Mouse (Mus musculus) heart, embryonic 10.5 days (tissue): Measurements from ENCODE around the gene Rpl6. TPM values are rescaled to one million over a fixed set of nuclear protein-coding genes. Genes with fewer than 3 reads are reported as not detected.
"Not testable (repeated sequence)": the region's sequence is repeated elsewhere in the genome, so short reads cannot be mapped to it uniquely, and the experiment has no call there.

Source experiments
- DNase-seq: peaks from one replicate; pipeline ENCODE4 v3.0.0-alpha.2; 2017; ENCODE audit warnings: low spot score
- H3K27ac ChIP-seq: fragments of 300-500 bp; sonication (generic); 2 replicates; pipeline ENCODE4 v1.5.1; 2016; ENCODE audit warnings: mild to moderate bottlenecking
- H3K27me3 ChIP-seq: fragments of 300-500 bp; sonication (generic); 2 replicates; pipeline ENCODE4 v1.6.1; 2016; ENCODE audit warnings: mild to moderate bottlenecking; ENCODE audit not compliant: poor library complexity, insufficient read depth, severe bottlenecking
- H3K36me3 ChIP-seq: fragments of 300-500 bp; sonication (generic); 2 replicates; pipeline ENCODE4 v1.6.1; 2016; ENCODE audit warnings: mild to moderate bottlenecking, moderate library complexity
- H3K4me1 ChIP-seq: fragments of 300-500 bp; sonication (generic); 2 replicates; pipeline ENCODE4 v1.6.1; 2016; ENCODE audit warnings: mild to moderate bottlenecking
- H3K4me3 ChIP-seq: fragments of 300-500 bp; sonication (generic); 2 replicates; pipeline ENCODE4 v1.5.1; 2016; ENCODE audit warnings: mild to moderate bottlenecking, moderate library complexity
- H3K9me3 ChIP-seq: fragments of 300-500 bp; sonication (generic); 2 replicates; pipeline ENCODE4 v1.6.1; 2016; ENCODE audit warnings: mild to moderate bottlenecking, moderate library complexity
- WGBS: fragments of 180-500 bp; shearing (Covaris S2); methylation state at CpG from one replicate; pipeline ENCODE4 v1.1.7; 2016; 5-methylcytosine and 5-hydroxymethylcytosine counted together
- polyA plus RNA-seq: library from polyadenylated mRNA; unstranded; fragments of >200 nt; fragmentation: Nextera tagmentation; extraction: Ambion mirVana; gene quantifications from 2 replicates; pipeline ENCODE4 v1.2.1, GENCODE M21; 2016

Rpl6 gene
- polyA plus RNA-seq, 1 experiment from 2014 or later: 580 TPM

DNA sequence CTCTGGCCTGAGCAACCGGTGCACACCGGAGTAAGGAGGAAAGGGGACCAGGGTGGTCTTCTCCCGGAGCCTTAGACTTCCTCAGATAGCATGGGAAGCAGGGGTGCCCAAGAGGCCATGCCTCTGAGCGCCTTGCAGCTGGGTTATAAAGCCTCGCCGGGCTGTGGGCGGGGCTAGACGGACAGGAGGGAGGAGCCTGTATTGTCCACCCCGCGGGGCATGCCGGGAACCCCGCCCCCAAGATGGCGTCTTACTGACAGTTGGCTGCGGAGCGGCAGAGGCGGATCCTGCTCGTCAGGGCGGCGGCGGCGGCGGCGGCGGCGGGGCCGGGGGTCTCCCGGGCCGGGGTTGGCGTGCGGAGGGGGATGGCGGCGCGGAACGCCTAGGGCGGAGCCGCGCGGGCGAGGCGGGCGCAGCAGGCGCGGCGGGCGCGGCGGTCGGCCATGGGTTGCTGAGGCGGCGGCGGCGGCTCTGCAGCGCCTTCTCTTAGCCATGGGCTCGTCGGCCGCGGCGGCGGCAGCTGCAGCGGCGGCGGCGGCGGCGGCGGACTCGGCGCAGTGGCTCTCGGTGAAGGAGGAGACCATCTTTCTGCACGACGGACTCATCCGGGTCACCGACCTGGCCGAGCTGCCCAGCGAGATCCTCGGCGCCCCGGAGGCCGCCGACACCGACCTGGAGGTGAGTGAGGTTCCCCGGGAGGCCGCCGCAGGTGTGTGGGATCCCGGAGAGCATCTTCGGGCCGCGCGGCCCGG, 15.9 kb downstream of the Rpl6 start, which contains the start of gene Hectd4:
TSS of gene Hectd4 (plus strand) at position 240 of the 752 bp plus-strand sequence.
- Histone ChIP-seq H3K36me3 (no peaks in the 10 kb centered on the region), H3K27ac (peak within 1 kb of the TSS; percentile 96), H3K4me3 (peak within 1 kb of the TSS; percentile 99), H3K27me3 (no peaks in the 10 kb centered on the region), H3K4me1 (peaks cover 15% of the 10 kb centered on the region), H3K9me3 (no peaks in the 10 kb centered on the region)
- peak; percentile 99 for DNase-seq
- 4% methylated on average over 90 of the region's 90 CpGs for WGBS

DNA sequence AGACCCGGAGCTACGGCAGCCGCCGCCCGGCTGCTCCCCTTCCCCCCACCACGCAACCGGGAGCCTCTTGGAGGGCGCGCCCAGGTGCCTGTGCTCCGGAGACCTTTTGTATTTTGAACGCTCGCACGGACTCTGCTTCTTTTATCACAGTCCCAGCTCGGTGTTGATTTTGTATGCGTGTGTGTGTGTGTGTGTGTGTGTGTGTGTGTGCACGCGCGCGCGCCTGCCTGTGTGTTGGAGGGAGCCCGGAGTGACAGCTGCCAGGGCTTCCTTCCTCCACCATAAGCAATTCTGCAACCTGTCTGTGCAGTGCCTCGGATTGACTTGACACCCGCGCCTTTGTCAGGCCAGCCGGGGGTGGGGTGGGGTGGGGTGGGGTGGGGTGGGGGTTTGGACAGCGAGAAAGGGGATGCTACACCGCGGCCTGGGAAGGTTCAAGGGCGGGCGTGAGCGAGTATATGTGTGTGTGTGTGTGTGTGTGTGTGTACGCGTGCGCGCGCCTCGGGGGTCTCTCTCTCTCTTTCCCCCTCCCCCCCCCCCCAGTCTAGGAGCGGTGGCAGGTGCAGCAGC, 16.5 kb downstream of the Rpl6 start:
- H3K36me3 ChIP-seq: no peaks in the 10 kb centered on the region
- no peaks in the 10 kb centered on the region for H3K9me3 ChIP-seq
- H3K4me3 ChIP-seq: peak overlapping the region; percentile 99
- no peaks in the 10 kb centered on the region for H3K27me3 ChIP-seq
- WGBS: 2% methylated on average over 37 of the region's 38 CpGs
- DNase-seq: peak; percentile 83
- peak overlapping the region; percentile 96 for H3K27ac ChIP-seq
- H3K4me1 ChIP-seq: peaks cover 22% of the 10 kb centered on the region

DNA sequence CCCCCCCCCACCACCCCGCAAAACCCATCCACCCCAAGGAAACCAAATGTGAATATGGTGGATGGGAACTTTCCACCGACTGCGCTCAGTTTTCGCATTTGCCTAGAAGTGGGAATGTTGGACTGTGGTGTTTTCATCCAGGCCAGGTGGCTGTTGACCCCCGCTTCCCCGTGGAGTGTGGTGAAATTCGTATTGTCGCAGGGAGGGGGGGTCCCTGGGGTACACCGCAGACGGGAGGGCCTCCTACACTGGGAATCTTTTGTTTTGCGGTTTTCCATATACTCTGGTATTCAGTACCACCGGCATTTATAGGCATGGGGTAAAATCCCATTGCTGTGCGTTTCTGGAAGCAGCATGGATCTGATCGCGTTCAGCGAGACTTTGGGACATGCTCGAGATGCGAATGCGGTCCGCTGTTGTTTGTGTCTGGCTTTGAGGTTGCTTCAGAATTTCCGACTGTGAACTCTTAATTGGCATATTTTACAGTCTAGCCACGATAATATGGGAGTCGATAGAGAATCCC, 17.1 kb downstream of the Rpl6 start:
- Histone ChIP-seq H3K27ac (peak overlapping the region; percentile 96), H3K36me3 (no peaks in the 10 kb centered on the region), H3K27me3 (no peaks in the 10 kb centered on the region), H3K4me3 (peak overlapping the region; percentile 99), H3K4me1 (peaks cover 24% of the 10 kb centered on the region), H3K9me3 (no peaks in the 10 kb centered on the region)
- WGBS: 24% methylated on average over 23 of the region's 23 CpGs
- DNase-seq: no peak

DNA sequence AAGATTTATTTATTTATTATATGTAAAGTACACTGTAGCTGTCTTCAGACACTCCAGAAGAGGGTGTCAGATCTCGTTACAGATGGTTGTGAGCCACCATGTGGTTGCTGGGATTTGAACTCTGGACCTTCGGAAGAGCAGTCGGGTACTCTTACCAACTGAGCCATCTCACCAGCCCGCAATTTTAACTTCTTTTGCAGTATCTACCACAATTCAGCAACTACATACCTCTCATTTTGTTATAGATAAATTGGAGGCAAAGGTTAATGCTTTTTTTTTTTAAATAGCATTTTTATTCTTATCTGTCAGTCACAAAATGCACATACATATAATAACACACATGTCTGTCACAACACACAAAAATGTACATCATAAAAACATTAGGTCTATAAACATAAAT, 19.7 kb downstream of the Rpl6 start:
- not testable (repeated sequence) for H3K4me3 ChIP-seq, H3K36me3 ChIP-seq, DNase-seq, H3K9me3 ChIP-seq, H3K27ac ChIP-seq, H3K27me3 ChIP-seq
- H3K4me1 ChIP-seq: peaks cover 29% of the 10 kb centered on the region
- 89% methylated on average over 4 of the region's 4 CpGs for WGBS

DNA sequence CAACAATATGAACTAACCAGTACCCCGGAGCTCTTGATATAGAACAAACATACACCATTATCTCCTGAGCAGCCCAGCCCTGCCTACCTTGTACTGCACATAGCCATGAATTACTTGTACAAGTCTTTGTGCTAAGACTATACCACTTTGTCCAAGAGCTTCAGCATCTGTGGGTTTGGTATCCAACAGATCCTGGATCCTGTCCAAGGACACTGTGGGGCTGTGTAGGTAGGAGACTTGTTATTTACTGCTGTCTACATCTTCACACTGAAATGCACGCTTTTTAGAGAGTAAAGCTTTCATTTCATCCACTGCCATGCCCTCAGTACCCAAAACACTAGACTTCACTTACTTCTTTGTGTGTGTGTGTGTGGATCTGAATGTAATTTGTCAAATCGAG, 20.6 kb downstream of the Rpl6 start:
- H3K4me1 ChIP-seq: peaks cover 25% of the 10 kb centered on the region
- H3K27ac ChIP-seq: no peak overlapping the region
- DNase-seq: no peak
- 0 out of 2 replicates have a peak, but pooled peaks cover 2% of the 10 kb centered on the region for H3K36me3 ChIP-seq
- H3K4me3 ChIP-seq: no peak overlapping the region
- 90% methylated on average over 3 of the region's 3 CpGs for WGBS
- H3K27me3 ChIP-seq: no peaks in the 10 kb centered on the region
- H3K9me3 ChIP-seq: no peaks in the 10 kb centered on the region

DNA sequence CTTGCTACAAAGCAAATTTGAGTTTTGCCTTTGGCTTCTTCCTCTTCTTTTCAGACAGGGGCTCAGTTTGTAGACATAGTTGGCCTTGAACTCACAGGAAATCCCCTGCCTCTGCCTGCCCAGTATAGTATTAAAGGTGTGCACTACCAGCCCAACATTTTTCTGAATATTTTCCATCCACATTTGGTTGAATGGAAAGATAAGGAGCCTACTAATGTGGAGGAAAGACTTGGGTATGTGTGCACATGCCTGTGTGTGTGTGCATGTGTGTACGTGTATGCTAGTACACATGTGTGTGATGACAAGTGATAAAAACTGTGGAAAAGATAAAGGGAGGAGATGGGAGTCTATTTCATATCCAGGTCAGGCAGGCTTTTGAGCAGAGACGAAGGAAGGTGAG, 21.6 kb downstream of the Rpl6 start:
- Histone ChIP-seq H3K27me3 (no peaks in the 10 kb centered on the region), H3K4me1 (peaks cover 28% of the 10 kb centered on the region), H3K36me3 (0 out of 2 replicates have a peak, but pooled peaks cover 2% of the 10 kb centered on the region), H3K9me3 (no peaks in the 10 kb centered on the region), H3K27ac (no peak overlapping the region), H3K4me3 (no peak overlapping the region)
- 76% methylated on average over 2 of the region's 2 CpGs for WGBS
- DNase-seq: no peak

- peaks cover 25% of the 10 kb centered on the region for H3K4me1 ChIP-seq
- no peaks in the 10 kb centered on the region for H3K27me3 ChIP-seq
- 0 out of 2 replicates have a peak, but pooled peaks cover 2% of the 10 kb centered on the region for H3K36me3 ChIP-seq
- no peaks in the 10 kb centered on the region for H3K9me3 ChIP-seq
- 68% methylated on average over 3 of the region's 3 CpGs for WGBS
- H3K27ac ChIP-seq: no peak overlapping the region
- no peak for DNase-seq
- H3K4me3 ChIP-seq: no peak overlapping the region
Measured at GRCm38 (mm10) chr5:121226406-121226805, 22.1 kb downstream of the Rpl6 start.

DNA sequence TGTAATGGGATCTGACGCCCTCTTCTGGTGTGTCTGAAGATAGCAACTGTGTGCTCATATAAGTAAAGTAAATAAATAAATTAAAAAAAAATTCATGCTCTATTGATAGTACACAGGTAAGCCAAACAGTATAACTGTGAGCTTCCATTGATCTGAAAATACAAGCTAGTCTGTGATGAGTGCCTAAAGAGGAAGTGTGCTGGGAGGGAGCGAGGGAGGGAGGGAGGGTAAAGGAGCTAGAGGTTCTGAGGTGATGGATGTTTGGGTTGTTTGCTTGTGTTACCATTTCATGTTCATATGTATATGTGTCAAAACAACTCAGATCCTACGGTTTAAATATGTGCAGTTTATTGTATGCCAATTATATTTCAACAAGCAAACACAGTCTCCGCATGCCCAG, 22.6 kb downstream of the Rpl6 start:
- no peak for DNase-seq
- no peaks in the 10 kb centered on the region for H3K9me3 ChIP-seq
- H3K27ac ChIP-seq: no peak overlapping the region
- 83% methylated on average over 4 of the region's 4 CpGs for WGBS
- H3K27me3 ChIP-seq: no peaks in the 10 kb centered on the region
- peaks cover 23% of the 10 kb centered on the region for H3K4me1 ChIP-seq
- H3K4me3 ChIP-seq: no peak overlapping the region
- 0 out of 2 replicates have a peak, but pooled peaks cover 2% of the 10 kb centered on the region for H3K36me3 ChIP-seq

DNA sequence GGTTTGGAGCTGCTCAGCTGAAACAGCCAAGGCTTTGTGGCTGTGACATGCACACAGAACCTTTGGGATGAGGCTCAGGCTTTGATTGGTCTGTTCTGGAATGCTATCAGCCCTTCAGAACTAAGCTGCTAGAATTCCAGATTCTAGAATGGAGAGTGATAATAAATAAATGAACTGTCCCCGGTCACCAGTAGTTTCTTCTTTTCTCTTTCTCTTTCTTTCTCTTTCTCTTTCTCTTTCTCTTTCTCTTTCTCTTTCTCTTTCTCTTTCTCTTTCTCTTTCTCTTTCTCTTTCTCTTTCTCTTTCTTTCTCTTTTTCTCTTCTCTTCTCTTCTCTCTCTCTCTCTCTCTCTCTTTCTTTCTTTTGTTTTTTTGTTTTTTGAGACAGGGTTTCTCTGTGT, 23.0 kb downstream of the Rpl6 start:
- peaks cover 23% of the 10 kb centered on the region for H3K4me1 ChIP-seq
- not testable (repeated sequence) for H3K27ac ChIP-seq, DNase-seq, H3K27me3 ChIP-seq, H3K9me3 ChIP-seq, H3K36me3 ChIP-seq, H3K4me3 ChIP-seq
- WGBS: 81% methylated on average over 1 of the region's 1 CpGs

GRCm38 (mm10) chr5:121229182-121229581, 24.9 kb downstream of the Rpl6 start:
- Histone ChIP-seq H3K27me3 (no peaks in the 10 kb centered on the region), H3K27ac (no peak overlapping the region), H3K4me3 (no peak overlapping the region), H3K9me3 (no peaks in the 10 kb centered on the region), H3K4me1 (peaks cover 23% of the 10 kb centered on the region), H3K36me3 (0 out of 2 replicates have a peak, but pooled peaks cover 2% of the 10 kb centered on the region)
- 87% methylated on average over 2 of the region's 2 CpGs for WGBS
- DNase-seq: no peak

GRCm38 (mm10) chr5:121230811-121231210, 26.5 kb downstream of the Rpl6 start:
- no peak for DNase-seq
- Histone ChIP-seq H3K9me3 (no peaks in the 10 kb centered on the region), H3K36me3 (0 out of 2 replicates have a peak, but pooled peaks cover 2% of the 10 kb centered on the region), H3K27ac (no peak overlapping the region), H3K27me3 (no peaks in the 10 kb centered on the region), H3K4me3 (no peak overlapping the region), H3K4me1 (peaks cover 18% of the 10 kb centered on the region)
- 71% methylated on average over 9 of the region's 9 CpGs for WGBS

DNA sequence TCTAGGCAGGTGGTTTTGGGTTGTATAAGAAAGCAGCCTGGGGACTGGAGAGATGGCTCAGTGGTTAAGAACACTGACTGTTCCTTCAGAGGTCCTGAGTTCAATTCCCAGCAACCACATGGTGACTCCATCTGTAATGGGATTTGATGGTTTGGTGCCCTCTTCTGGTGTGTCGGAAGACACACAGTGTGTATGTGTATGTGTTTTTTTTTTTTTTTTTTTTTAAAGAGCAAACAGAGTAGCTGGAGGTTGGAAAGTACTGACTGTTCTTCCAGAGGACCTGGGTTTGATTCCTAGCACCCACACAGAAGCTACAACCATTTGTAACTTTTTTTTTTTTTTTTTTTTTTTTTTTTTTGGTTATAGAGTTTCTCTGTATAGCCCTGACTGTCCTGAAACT, 28.5 kb downstream of the Rpl6 start:
- Histone ChIP-seq H3K9me3 (no peaks in the 10 kb centered on the region), H3K4me3 (no peak overlapping the region), H3K27ac (no peak overlapping the region), H3K4me1 (peaks cover 20% of the 10 kb centered on the region), H3K36me3 (0 out of 2 replicates have a peak, but pooled peaks cover 2% of the 10 kb centered on the region), H3K27me3 (no peaks in the 10 kb centered on the region)
- no peak for DNase-seq
- 88% methylated on average over 1 of the region's 1 CpGs for WGBS

GRCm38 (mm10) chr5:121233726-121234125, 29.4 kb downstream of the Rpl6 start:
- Histone ChIP-seq H3K9me3 (no peaks in the 10 kb centered on the region), H3K4me3 (no peak overlapping the region), H3K36me3 (0 out of 2 replicates have a peak, but pooled peaks cover 2% of the 10 kb centered on the region), H3K4me1 (peaks cover 20% of the 10 kb centered on the region), H3K27ac (no peak overlapping the region), H3K27me3 (no peaks in the 10 kb centered on the region)
- DNase-seq: no peak
- WGBS: 74% methylated on average over 2 of the region's 2 CpGs
